Mouse (Mus musculus): Measurements from ENCODE around the gene BC034090.

DNA sequence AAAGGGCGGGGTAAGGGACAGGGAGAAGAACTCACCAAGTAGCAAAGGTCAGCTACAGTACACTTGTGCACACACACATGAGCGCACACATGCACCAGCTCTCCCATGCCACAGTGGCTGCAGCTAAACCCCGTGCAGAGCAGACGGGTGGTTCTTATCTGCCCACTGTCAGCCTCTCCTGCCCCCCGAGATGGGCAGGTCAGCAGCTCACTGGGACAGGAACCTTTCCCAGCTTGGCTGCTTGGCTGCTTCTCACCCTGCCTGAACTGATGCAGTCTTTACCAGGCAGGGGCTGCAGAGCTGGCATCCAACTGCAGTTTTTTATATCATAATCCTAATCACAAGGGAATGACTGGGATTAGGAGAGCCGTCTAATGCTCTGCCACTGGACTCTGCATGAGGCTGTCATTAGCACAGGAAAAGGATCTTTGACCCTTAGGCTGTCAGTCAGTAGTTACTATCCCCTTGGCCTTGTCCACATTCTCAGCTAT lies 8.4 kb upstream of the BC034090 start:
- TF ChIP-seq CTCF (IDR thresholded peaks at IDR 0.05; ENCODE audit: borderline replicate concordance, control insufficient read depth, extremely low read depth, insufficient read depth, low read length, poor library complexity) (no peak), POLR2A (IDR thresholded peaks at IDR 0.05; ENCODE audit: control insufficient read depth, extremely low read depth, insufficient read depth, low read length, poor library complexity) (no peak)
